In genomic region chr12:117776841-117777240, GRCm38 (mm10) we compare ENCODE assay signal across 30 mouse cellular contexts.
"Had no signal": no experiment of that assay in that cellular context is flagged by ENCODE, and none has a peak within 500 bp of the region (broad histone marks: within the 10 kb centered on the region; RNA-seq: fewer than 3 reads in every experiment).

No protein-coding gene starts in this region.

- H3K36me3 ChIP-seq: limb, embryonic 10.5 days; limb, embryonic 12.5 days; limb, embryonic 13.5 days; limb, embryonic 15.5 days; liver, embryonic 13.5 days; liver, embryonic 15.5 days; lung, embryonic 15.5 days; midbrain, embryonic 10.5 days; midbrain, embryonic 12.5 days; midbrain, embryonic 13.5 days; midbrain, embryonic 15.5 days had no signal

- DNase-seq: left cerebral cortex, postnatal 4 days; liver; liver, embryonic 13.5 days; liver, postnatal 0 days; lung, adult 18-20 months; lung, adult 2 months; lung, embryonic 14.5 days; lung, postnatal 10 days; lung, postnatal 14 days; lung, postnatal 36 days; lung, postnatal 4 days; midbrain, embryonic 14.5 days had no signal

- H3K4me1 ChIP-seq: limb, embryonic 10.5 days; limb, embryonic 12.5 days; limb, embryonic 13.5 days; limb, embryonic 15.5 days; liver, embryonic 13.5 days; lung, embryonic 15.5 days; megakaryocyte, embryonic 14.5 days; midbrain, embryonic 10.5 days; midbrain, embryonic 12.5 days; midbrain, embryonic 13.5 days; midbrain, embryonic 15.5 days had no signal

- ATAC-seq: lung, postnatal 0 days; midbrain, embryonic 13.5 days; midbrain, embryonic 15.5 days; midbrain, embryonic 16.5 days had no signal

- H3K27me3 ChIP-seq: limb, embryonic 13.5 days; limb, embryonic 15.5 days; liver, embryonic 13.5 days; liver, embryonic 15.5 days; lung, embryonic 15.5 days; megakaryocyte, embryonic 14.5 days; midbrain, embryonic 15.5 days had no signal

- H3K27ac ChIP-seq: left cerebral cortex, adult 2 months; limb, embryonic 10.5 days; limb, embryonic 12.5 days; limb, embryonic 13.5 days; limb, embryonic 15.5 days; liver, embryonic 13.5 days; liver, embryonic 14.5 days; liver, embryonic 15.5 days; lung, embryonic 15.5 days; macrophage; midbrain, embryonic 10.5 days; midbrain, embryonic 12.5 days; midbrain, embryonic 13.5 days; midbrain, embryonic 15.5 days had no signal

- H3K4me3 ChIP-seq: left cerebral cortex, adult 2 months; limb, embryonic 10.5 days; limb, embryonic 12.5 days; limb, embryonic 13.5 days; limb, embryonic 15.5 days; liver, embryonic 13.5 days; liver, embryonic 15.5 days; lung, embryonic 15.5 days; megakaryocyte, embryonic 14.5 days; midbrain, embryonic 10.5 days; midbrain, embryonic 12.5 days; midbrain, embryonic 13.5 days; midbrain, embryonic 15.5 days; myocyte had no signal

- H3K4me2 ChIP-seq: limb, embryonic 12.5 days; limb, embryonic 13.5 days; limb, embryonic 15.5 days; liver, embryonic 11.5 days; liver, embryonic 13.5 days; liver, embryonic 15.5 days; lung, embryonic 14.5 days; lung, embryonic 15.5 days; midbrain, embryonic 12.5 days; midbrain, embryonic 13.5 days; midbrain, embryonic 15.5 days had no signal

- H3K9ac ChIP-seq: limb, embryonic 12.5 days; limb, embryonic 13.5 days; limb, embryonic 15.5 days; liver, embryonic 13.5 days; liver, embryonic 14.5 days; liver, embryonic 15.5 days; liver, postnatal 0 days; lung, embryonic 14.5 days; lung, embryonic 15.5 days; midbrain, embryonic 12.5 days; midbrain, embryonic 13.5 days; midbrain, embryonic 15.5 days had no signal

- H3K9me3 ChIP-seq: limb, embryonic 10.5 days; limb, embryonic 12.5 days; limb, embryonic 13.5 days; limb, embryonic 15.5 days; liver, embryonic 13.5 days; liver, embryonic 15.5 days; lung, embryonic 15.5 days; megakaryocyte, embryonic 14.5 days; midbrain, embryonic 10.5 days; midbrain, embryonic 12.5 days; midbrain, embryonic 13.5 days; midbrain, embryonic 15.5 days had no signal
